Mouse (Mus musculus) midbrain, embryonic 12.5 days (tissue): ENCODE data around the gene Atp13a4. TPM values are rescaled to one million over a fixed set of nuclear protein-coding genes. Genes with fewer than 3 reads are reported as not detected.

Experiments used
- ATAC-seq: fragments of 200-750 bp; cut with Nextera tagmentation; 2 replicates; pipeline ENCODE4 v1.8.0; 2017; ENCODE audit warnings: low read depth, moderate TSS enrichment, moderate library complexity; ENCODE audit not compliant: low FRiP score
- H3K27ac ChIP-seq: fragments of 300-500 bp; sonication (generic); replicated peaks from 2 replicates; pipeline ENCODE4 v1.5.1; 2016; ENCODE audit warnings: mild to moderate bottlenecking
- H3K27me3 ChIP-seq: fragments of 300-500 bp; sonication (generic); 2 replicates; pipeline ENCODE4 v1.6.1; 2016; ENCODE audit warnings: mild to moderate bottlenecking
- H3K36me3 ChIP-seq: fragments of 300-500 bp; sonication (generic); 2 replicates; pipeline ENCODE4 v1.6.1; 2016
- H3K4me1 ChIP-seq: fragments of 300-500 bp; sonication (generic); 2 replicates; pipeline ENCODE4 v1.6.1; 2016
- H3K4me2 ChIP-seq: fragments of 300-500 bp; sonication (generic); replicated peaks from 2 replicates; pipeline ENCODE4 v1.6.1; 2016; ENCODE audit warnings: mild to moderate bottlenecking, moderate library complexity
- H3K4me3 ChIP-seq: fragments of 300-500 bp; sonication (generic); 2 replicates; pipeline ENCODE4 v1.5.1; 2016; ENCODE audit warnings: mild to moderate bottlenecking
- H3K9ac ChIP-seq: fragments of 300-500 bp; sonication (generic); replicated peaks from 2 replicates; pipeline ENCODE4 v1.6.1; 2016; ENCODE audit warnings: mild to moderate bottlenecking, moderate library complexity
- H3K9me3 ChIP-seq: fragments of 300-500 bp; sonication (generic); 2 replicates; pipeline ENCODE4 v1.6.1; 2016; ENCODE audit warnings: mild to moderate bottlenecking
- WGBS: fragments of 180-500 bp; shearing (Covaris S2); methylation state at CpG from one replicate; pipeline ENCODE4 v1.1.7; 2016; 5-methylcytosine and 5-hydroxymethylcytosine counted together
- polyA plus RNA-seq: library from polyadenylated mRNA; unstranded; fragments of >200 nt; fragmentation: Nextera tagmentation; extraction: Ambion mirVana; gene quantifications from 2 replicates; pipeline ENCODE4 v1.2.1, GENCODE M21; 2016

Gene Atp13a4
- polyA plus RNA-seq, result 0.26 and 0.30 TPM in 2 replicates

GRCm38 (mm10) chr16:29544829-29545228, at the start of gene Atp13a4:
Atp13a4 (minus strand) TSS chr16:29544864.
- H3K27ac ChIP-seq, result no peak within 1 kb of the TSS
- no peaks in the 10 kb centered on the region for H3K4me1 ChIP-seq
- no peak within 1 kb of the TSS for H3K9ac ChIP-seq
- ATAC-seq, result no peak
- no peak within 1 kb of the TSS for H3K4me3 ChIP-seq
- WGBS, result 87% methylated on average over 11 of the region's 11 CpGs
- no peaks in the 10 kb centered on the region for H3K27me3 ChIP-seq
- no peaks in the 10 kb centered on the region for H3K36me3 ChIP-seq
- no peak within 1 kb of the TSS for H3K4me2 ChIP-seq
- no peaks in the 10 kb centered on the region for H3K9me3 ChIP-seq

GRCm38 (mm10) chr16:29592171-29592570, 47.5 kb upstream of the Atp13a4 start:
- ATAC-seq, result no peak
- Histone ChIP-seq H3K27ac (no peak overlapping the region), H3K4me1 (no peaks in the 10 kb centered on the region), H3K9ac (no peak overlapping the region), H3K36me3 (peaks cover 58% of the 10 kb centered on the region), H3K9me3 (no peaks in the 10 kb centered on the region), H3K27me3 (no peaks in the 10 kb centered on the region), H3K4me3 (no peak overlapping the region), H3K4me2 (no peak overlapping the region)
- WGBS, result 90% methylated on average over 7 of the region's 7 CpGs

DNA sequence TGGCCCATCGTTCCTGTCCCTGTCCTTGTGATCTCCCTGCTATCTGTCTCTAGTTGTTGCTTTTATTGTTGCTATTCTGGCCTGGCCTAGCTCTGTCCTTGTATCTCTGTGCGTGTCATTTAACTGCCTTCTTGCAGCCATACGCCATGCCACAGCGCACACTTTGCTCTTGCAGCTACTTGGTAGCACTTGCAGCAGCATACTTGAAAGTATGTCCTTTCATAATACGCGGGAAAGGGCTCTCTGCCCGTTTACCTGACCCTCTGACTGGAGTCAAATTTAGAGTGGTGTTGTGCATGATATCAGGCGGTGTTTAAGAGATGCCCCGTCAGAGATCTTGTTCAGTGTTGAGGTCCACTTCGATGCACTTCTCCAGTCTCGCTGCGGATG, 35.1 kb upstream of the Atp13a4 start:
- Histone ChIP-seq H3K4me3 (peak overlapping the region; percentile 91), H3K4me1 (peaks cover 9% of the 10 kb centered on the region), H3K9me3 (no peaks in the 10 kb centered on the region), H3K9ac (peak overlapping the region; percentile 89), H3K4me2 (peak overlapping the region; percentile 85), H3K27me3 (no peaks in the 10 kb centered on the region), H3K36me3 (no peaks in the 10 kb centered on the region), H3K27ac (no peak overlapping the region)
- ATAC-seq, result no peak
- WGBS, result 12% methylated on average over 12 of the region's 12 CpGs

DNA sequence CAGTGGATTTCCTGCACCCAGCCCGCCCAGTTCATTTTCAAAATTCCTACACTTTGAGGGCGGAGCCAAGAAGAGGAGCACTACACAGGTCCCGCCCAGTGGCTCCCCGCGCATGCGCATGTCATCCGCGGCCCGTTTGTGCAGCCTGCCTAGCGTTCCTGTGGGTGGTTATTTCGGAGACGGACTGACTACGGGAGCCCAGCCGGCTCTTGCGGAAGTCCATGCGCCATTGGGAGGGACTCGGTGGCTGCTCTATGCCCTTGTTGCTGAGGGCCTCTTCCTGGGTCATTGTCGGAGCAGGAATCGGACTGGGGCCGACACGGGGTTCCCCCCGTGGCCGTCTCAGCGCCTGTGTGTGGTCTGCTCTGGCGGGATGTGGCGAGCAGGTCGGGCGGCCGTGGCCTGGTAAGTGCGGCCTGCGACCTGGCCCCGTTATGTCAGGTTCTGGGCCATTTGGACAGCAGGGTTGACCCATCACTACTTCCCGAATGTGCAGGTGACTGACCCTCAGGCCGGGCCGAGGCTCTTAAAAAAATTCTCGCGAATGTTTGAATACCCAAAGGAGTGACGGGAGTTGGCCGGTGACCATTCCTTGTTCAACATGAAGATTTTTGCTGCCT, 34.6 kb upstream of the Atp13a4 start, which contains the start of gene Opa1:
Opa1 (plus strand) TSS at position 168 of the 620 bp plus-strand sequence.
- 0 out of 2 replicates have a peak within 1 kb of the TSS, but pooled peaks have one; percentile 58 for H3K27ac ChIP-seq
- peak; percentile 99 for ATAC-seq
- peaks cover 9% of the 10 kb centered on the region for H3K4me1 ChIP-seq
- H3K36me3 ChIP-seq, result no peaks in the 10 kb centered on the region
- no peaks in the 10 kb centered on the region for H3K27me3 ChIP-seq
- peak within 1 kb of the TSS; percentile 89 for H3K9ac ChIP-seq
- H3K4me3 ChIP-seq, result peak within 1 kb of the TSS; percentile 91
- H3K4me2 ChIP-seq, result peak within 1 kb of the TSS; percentile 85
- under 1% methylated on average over 39 of the region's 39 CpGs for WGBS
- no peaks in the 10 kb centered on the region for H3K9me3 ChIP-seq

DNA sequence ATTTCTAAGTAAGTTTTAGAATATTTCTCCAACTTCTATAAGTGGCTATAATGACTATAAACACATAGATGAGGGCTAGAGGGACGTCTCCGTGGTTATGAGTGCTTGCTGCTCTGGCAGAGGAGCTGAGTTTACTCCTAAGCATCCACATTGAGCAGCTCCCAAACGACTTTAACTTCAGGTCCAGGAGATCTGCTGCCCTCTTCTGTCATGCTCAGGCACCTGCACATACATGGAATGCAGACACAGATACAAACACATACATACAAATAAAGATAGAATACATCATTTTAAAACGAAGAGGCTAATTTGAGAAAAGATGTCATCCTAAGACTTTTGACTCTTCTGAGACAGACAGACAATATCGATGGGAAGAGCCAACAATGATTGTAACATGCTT, 31.0 kb upstream of the Atp13a4 start:
- ATAC-seq, result no peak
- Histone ChIP-seq H3K27me3 (no peaks in the 10 kb centered on the region), H3K9ac (no peak overlapping the region), H3K4me2 (no peak overlapping the region), H3K27ac (no peak overlapping the region), H3K9me3 (no peaks in the 10 kb centered on the region), H3K4me3 (no peak overlapping the region), H3K36me3 (no peaks in the 10 kb centered on the region), H3K4me1 (peaks cover 9% of the 10 kb centered on the region)
- 17% methylated on average over 5 of the region's 5 CpGs for WGBS

DNA sequence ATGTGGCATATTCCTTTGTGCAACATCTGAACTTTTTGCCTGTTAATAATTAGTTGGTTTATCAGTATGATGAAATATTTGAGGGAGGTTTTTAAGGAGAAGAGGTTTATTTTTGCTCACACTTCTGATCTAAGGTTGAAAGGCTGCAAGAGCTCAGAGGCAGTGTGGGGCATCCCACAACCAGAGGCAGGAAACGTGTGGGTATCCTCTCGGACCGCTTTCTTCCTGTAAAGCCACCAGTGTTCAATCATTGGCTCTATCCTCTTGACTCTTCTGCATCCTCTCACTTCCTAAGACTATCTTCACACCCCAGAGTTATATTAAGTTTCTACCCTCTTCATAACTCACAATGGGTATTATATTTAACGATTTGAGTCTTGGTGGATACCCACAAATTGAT, 29.3 kb upstream of the Atp13a4 start:
- Histone ChIP-seq H3K9ac (no peak overlapping the region), H3K36me3 (no peaks in the 10 kb centered on the region), H3K4me2 (no peak overlapping the region), H3K4me3 (no peak overlapping the region), H3K27ac (no peak overlapping the region), H3K4me1 (no peaks in the 10 kb centered on the region), H3K27me3 (no peaks in the 10 kb centered on the region), H3K9me3 (no peaks in the 10 kb centered on the region)
- no peak for ATAC-seq
- WGBS, result 84% methylated on average over 4 of the region's 4 CpGs

DNA sequence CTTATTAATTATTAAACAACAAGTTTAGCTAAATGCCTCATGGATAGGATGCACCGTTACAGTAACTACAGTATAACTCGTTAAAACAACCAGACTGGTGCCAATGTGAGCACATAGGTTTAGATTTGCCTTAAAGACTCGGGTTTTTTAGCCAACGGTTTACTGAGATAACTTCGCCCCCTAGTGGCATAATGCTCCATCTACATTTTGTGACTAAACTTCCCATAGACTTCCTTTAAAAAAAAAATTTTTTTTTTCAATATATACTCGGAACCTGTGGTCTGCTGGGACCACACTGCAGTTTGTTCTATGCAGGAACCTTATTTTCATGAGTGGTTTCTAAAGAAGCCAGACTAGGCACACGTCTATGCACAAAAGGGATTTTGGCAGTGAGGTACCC, 16.2 kb upstream of the Atp13a4 start:
- H3K9ac ChIP-seq, result no peak overlapping the region
- H3K36me3 ChIP-seq, result no peaks in the 10 kb centered on the region
- H3K4me1 ChIP-seq, result no peaks in the 10 kb centered on the region
- H3K9me3 ChIP-seq, result no peaks in the 10 kb centered on the region
- H3K27ac ChIP-seq, result no peak overlapping the region
- ATAC-seq, result 0 out of 2 replicates have a peak, but pooled peaks have one; percentile 38
- WGBS, result 10% methylated on average over 7 of the region's 7 CpGs
- H3K4me3 ChIP-seq, result no peak overlapping the region
- peaks cover 5% of the 10 kb centered on the region; the same call in 1 of the 2 replicates for H3K27me3 ChIP-seq
- no peak overlapping the region for H3K4me2 ChIP-seq

- Histone ChIP-seq H3K4me1 (no peaks in the 10 kb centered on the region), H3K4me2 (no peak overlapping the region), H3K27ac (no peak overlapping the region), H3K9ac (no peak overlapping the region), H3K27me3 (peaks cover 5% of the 10 kb centered on the region; the same call in 1 of the 2 replicates), H3K9me3 (no peaks in the 10 kb centered on the region), H3K36me3 (no peaks in the 10 kb centered on the region), H3K4me3 (no peak overlapping the region)
- 54% methylated on average over 10 of the region's 10 CpGs for WGBS
- 0 out of 2 replicates have a peak, but pooled peaks have one; percentile 12 for ATAC-seq
Observed at GRCm38 (mm10) chr16:29560454-29560853, 15.8 kb upstream of the Atp13a4 start.

DNA sequence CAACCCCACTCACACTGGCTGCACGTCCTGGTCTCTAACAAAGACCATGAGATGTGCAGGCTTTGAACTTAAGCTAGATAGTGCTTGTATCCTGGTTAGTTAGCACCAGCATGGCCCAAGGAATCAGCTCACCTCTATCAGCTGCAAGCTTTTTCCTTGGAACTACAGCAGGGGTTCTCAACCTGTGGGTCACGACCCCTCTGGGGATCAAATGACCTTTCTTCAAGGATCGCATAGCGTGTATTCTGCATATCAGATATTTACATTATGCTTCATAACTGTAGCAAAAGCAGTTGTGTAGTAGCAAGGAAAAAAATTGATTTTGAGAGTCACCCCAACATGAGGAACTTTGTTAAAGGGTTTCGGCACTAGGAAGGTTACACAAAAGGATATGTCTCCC, 15.0 kb upstream of the Atp13a4 start:
- Histone ChIP-seq H3K27me3 (peaks cover 5% of the 10 kb centered on the region; the same call in 1 of the 2 replicates), H3K4me2 (no peak overlapping the region), H3K36me3 (no peaks in the 10 kb centered on the region), H3K9me3 (no peaks in the 10 kb centered on the region), H3K9ac (no peak overlapping the region), H3K4me1 (no peaks in the 10 kb centered on the region), H3K27ac (no peak overlapping the region), H3K4me3 (no peak overlapping the region)
- 84% methylated on average over 5 of the region's 5 CpGs for WGBS
- no peak for ATAC-seq

DNA sequence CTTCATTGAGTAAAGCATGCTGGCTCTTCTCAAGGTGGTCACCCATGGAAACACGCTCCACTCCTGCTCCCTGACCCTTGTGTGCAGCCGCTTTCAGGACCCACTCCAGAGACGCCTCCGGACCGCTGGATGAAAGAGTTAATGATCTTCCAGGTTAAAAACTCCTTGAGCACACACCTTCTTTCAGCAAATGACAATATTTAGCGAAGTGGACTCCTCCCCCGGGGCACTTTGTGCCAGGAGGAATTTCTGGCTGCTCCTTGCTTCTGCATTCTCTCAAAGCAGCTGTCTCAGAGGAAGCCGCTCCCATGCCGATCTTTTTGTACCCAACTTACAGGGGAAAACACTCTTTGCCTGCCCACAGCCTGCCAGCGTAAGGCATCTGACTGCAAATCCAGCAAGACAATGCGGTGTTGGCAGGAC, 3.4 kb downstream of the Atp13a4 start:
- Histone ChIP-seq H3K4me1 (no peaks in the 10 kb centered on the region; the same call in 1 of the 2 replicates), H3K9me3 (no peaks in the 10 kb centered on the region), H3K36me3 (no peaks in the 10 kb centered on the region), H3K27ac (no peak overlapping the region), H3K4me2 (no peak overlapping the region), H3K9ac (no peak overlapping the region), H3K4me3 (no peak overlapping the region), H3K27me3 (no peaks in the 10 kb centered on the region)
- no peak for ATAC-seq
- 85% methylated on average over 11 of the region's 11 CpGs for whole genome bisulfite sequencing

DNA sequence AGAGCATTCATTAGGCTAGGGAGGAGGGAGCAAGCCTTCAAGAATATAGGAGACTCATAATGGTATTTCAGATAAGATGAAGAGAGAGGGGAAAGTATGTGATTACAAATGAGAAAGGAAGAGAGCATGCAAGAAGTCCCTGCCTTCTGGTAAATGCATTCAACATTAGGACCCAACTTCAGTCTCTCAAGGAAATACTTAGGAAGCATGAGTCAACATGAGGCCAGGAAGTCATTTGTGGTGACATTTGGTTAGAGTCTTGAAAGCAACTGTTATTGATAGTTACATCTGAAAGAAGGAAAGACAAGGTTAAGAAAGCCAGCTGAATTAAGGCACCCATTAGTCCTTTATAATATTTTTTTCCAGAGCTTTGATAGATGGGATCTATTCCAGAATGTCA, 4.8 kb downstream of the Atp13a4 start:
- Histone ChIP-seq H3K27me3 (no peaks in the 10 kb centered on the region), H3K36me3 (no peaks in the 10 kb centered on the region), H3K4me2 (no peak overlapping the region), H3K4me1 (no peaks in the 10 kb centered on the region; the same call in none of the 2 replicates), H3K27ac (no peak overlapping the region), H3K4me3 (no peak overlapping the region), H3K9ac (no peak overlapping the region), H3K9me3 (no peaks in the 10 kb centered on the region)
- no peak for ATAC-seq

DNA sequence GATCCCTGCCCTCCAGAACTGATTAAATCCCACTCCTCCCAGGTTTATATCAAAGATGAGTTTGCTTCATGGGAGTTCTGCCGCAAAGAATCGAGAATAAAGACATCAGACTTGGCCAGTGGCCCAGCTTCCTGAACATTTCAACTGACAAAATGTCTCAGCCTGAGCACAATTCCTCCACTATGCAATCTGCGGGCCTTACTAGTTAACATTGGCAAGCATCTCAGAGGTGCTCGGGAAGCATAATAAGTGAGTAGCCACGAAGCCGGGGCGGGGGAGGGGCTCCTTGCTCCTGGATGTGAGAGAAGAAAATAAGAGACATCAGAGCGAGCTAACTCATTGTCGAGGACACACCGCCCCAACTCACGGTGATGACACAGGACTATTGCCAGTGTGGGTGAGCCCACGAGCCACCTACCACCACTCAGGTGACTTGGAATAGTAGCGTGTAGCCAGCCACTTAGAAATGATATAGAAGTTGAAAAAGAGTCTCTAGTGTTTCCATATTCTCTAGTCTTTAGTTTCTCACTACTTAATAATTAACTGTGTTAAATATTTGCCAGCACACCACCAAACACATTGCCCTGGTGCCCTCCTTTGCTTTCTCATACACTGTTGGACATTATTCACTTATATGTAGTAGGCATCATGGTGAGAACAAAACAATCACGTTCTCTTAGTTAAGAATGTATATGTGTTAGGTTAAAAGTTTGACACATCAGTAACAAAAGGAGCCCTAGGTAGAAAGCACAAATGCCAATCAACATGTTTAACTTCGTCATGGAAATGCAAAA, 8.1 kb downstream of the Atp13a4 start:
- no peak overlapping the region for H3K27ac ChIP-seq
- no peak overlapping the region for H3K9ac ChIP-seq
- WGBS, result 79% methylated on average over 15 of the region's 15 CpGs
- H3K9me3 ChIP-seq, result no peaks in the 10 kb centered on the region
- no peaks in the 10 kb centered on the region for H3K27me3 ChIP-seq
- no peak for ATAC-seq
- H3K4me3 ChIP-seq, result no peak overlapping the region
- H3K4me2 ChIP-seq, result no peak overlapping the region
- no peaks in the 10 kb centered on the region; the same call in none of the 2 replicates for H3K4me1 ChIP-seq
- H3K36me3 ChIP-seq, result no peaks in the 10 kb centered on the region
